Mouse (Mus musculus) liver, postnatal 0 days (tissue): Measurements from ENCODE around the gene Ttc16.
A peak's percentile ranks its signal among the peaks of the same experiment; 100 is the strongest.

ENCODE experiments used
- CTCF ChIP-seq: sonication (generic); IDR thresholded peaks from 2 replicates; pipeline ENCODE4 v1.5.1; 2016; ENCODE audit warnings: antibody characterized with exemption, low read depth
- EP300 ChIP-seq: IDR thresholded peaks from 2 replicates; pipeline ENCODE4 v1.6.1; 2016; ENCODE audit warnings: antibody characterized with exemption, low read depth, mild to moderate bottlenecking

- TF ChIP-seq CTCF (peak; percentile 51), EP300 (no peak)
Measured at GRCm38 (mm10) chr2:32763353-32763752, 12.1 kb downstream of the Ttc16 start.
